Mouse (Mus musculus) stomach, embryonic 16.5 days (tissue): Measurements from ENCODE around the gene Shf. TPM values are rescaled to one million over a fixed set of nuclear protein-coding genes. Genes with fewer than 3 reads are reported as not detected.
A peak's percentile ranks its signal among the peaks of the same experiment; 100 is the strongest.

ENCODE experiments used
- ATAC-seq: fragments of 200-750 bp; cut with Nextera tagmentation; 2 replicates; pipeline ENCODE4 v1.8.0; 2017; ENCODE audit warnings: moderate number of reproducible peaks, moderate TSS enrichment; ENCODE audit not compliant: insufficient read depth, low FRiP score
- H3K27ac ChIP-seq: fragments of 300-500 bp; sonication (generic); 2 replicates; pipeline ENCODE4 v1.5.1; 2014; ENCODE audit warnings: low read length
- H3K27me3 ChIP-seq: fragments of 300-500 bp; sonication (generic); 2 replicates; pipeline ENCODE4 v1.6.1; 2014; ENCODE audit warnings: low read length, control low read depth, mixed read lengths; ENCODE audit not compliant: control insufficient read depth, insufficient read depth
- H3K36me3 ChIP-seq: fragments of 300-500 bp; sonication (generic); 2 replicates; pipeline ENCODE4 v1.6.1; 2014; ENCODE audit warnings: low read length; ENCODE audit not compliant: control insufficient read depth, insufficient read depth
- H3K4me1 ChIP-seq: fragments of 300-500 bp; sonication (generic); 2 replicates; pipeline ENCODE4 v1.6.1; 2014; ENCODE audit warnings: low read length, control low read depth, mixed read lengths; ENCODE audit not compliant: control insufficient read depth, insufficient read depth
- H3K4me2 ChIP-seq: fragments of 300-500 bp; sonication (generic); 2 replicates; pipeline ENCODE4 v1.6.1; 2014; ENCODE audit warnings: low read depth, low read length, mixed read lengths
- H3K4me3 ChIP-seq: fragments of 300-500 bp; sonication (generic); replicated peaks from 2 replicates; pipeline ENCODE4 v1.5.1; 2014; ENCODE audit warnings: mild to moderate bottlenecking, low read length
- H3K9ac ChIP-seq: fragments of 300-500 bp; sonication (generic); 2 replicates; pipeline ENCODE4 v1.6.1; 2014; ENCODE audit warnings: low read length
- H3K9me3 ChIP-seq: fragments of 300-500 bp; sonication (generic); replicated peaks from 2 replicates; pipeline ENCODE4 v1.6.1; 2016; ENCODE audit warnings: low read length, control low read depth; ENCODE audit not compliant: control insufficient read depth
- WGBS: fragments of 180-500 bp; shearing (Covaris S2); extraction: QIAGEN DNeasy Blood & Tissue Kit; methylation state at CpG from one replicate; pipeline ENCODE4 v1.1.7; 2014; 5-methylcytosine and 5-hydroxymethylcytosine counted together
- polyA plus RNA-seq: library from polyadenylated mRNA; unstranded; fragments of >200 nt; fragmentation: Nextera tagmentation; extraction: Ambion mirVana; gene quantifications from 2 replicates; pipeline ENCODE4 v1.2.1, GENCODE M21; 2015

Gene Shf
- polyA plus RNA-seq, 1 experiment from 2014 or later: 2.5 TPM

DNA sequence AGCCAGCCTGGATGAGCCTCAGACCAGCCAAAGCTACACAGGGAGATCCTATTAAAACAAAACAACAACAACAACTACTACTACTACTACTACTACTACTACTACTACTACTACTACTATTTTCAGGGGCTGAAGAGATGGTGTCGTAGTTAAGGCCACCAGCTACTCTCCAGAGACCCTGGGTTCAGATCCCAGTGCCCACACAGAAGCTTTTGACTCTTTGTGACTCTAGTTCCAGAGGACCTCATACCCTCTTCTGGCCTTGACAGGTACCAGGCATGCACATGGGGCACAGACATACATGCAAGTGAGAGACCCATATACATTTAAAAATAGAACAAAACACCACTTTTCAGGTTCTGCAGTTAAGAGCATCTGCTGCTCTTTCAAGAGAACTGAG lies 3.6 kb upstream of the Shf start:
- no peaks in the 10 kb centered on the region for H3K36me3 ChIP-seq
- H3K4me1 ChIP-seq: peaks cover 17% of the 10 kb centered on the region
- WGBS: 81% methylated on average over 1 of the region's 1 CpGs
- ATAC-seq: no peak
- no peak overlapping the region for H3K4me2 ChIP-seq
- H3K27me3 ChIP-seq: no peaks in the 10 kb centered on the region
- no peak overlapping the region for H3K9ac ChIP-seq
- no peak overlapping the region for H3K27ac ChIP-seq
- H3K9me3 ChIP-seq: no peaks in the 10 kb centered on the region
- H3K4me3 ChIP-seq: no peak overlapping the region

DNA sequence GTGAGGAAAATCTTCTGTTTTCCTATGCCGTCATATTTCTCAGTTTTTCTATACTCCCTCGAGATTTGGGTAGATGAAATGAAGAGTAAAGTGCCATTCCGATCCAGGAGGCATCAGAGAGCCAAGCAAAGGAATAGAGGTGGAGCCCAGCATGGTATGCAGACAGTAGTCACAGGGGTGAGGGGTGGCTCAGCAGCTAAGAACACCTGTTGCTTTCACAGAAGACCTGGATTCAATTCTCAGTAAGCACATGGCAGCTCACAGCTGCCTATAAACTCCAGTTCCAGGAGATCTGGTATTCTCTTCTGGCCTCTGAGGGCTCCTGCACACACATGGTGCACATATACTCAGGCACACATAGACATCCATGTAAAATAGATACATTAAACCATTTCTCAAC lies 3.1 kb upstream of the Shf start:
- Histone ChIP-seq H3K9ac (no peak overlapping the region), H3K36me3 (no peaks in the 10 kb centered on the region), H3K4me1 (peaks cover 20% of the 10 kb centered on the region), H3K4me2 (no peak overlapping the region), H3K27ac (no peak overlapping the region), H3K9me3 (no peaks in the 10 kb centered on the region), H3K4me3 (no peak overlapping the region), H3K27me3 (no peaks in the 10 kb centered on the region)
- ATAC-seq: no peak
- WGBS: 58% methylated on average over 3 of the region's 3 CpGs

DNA sequence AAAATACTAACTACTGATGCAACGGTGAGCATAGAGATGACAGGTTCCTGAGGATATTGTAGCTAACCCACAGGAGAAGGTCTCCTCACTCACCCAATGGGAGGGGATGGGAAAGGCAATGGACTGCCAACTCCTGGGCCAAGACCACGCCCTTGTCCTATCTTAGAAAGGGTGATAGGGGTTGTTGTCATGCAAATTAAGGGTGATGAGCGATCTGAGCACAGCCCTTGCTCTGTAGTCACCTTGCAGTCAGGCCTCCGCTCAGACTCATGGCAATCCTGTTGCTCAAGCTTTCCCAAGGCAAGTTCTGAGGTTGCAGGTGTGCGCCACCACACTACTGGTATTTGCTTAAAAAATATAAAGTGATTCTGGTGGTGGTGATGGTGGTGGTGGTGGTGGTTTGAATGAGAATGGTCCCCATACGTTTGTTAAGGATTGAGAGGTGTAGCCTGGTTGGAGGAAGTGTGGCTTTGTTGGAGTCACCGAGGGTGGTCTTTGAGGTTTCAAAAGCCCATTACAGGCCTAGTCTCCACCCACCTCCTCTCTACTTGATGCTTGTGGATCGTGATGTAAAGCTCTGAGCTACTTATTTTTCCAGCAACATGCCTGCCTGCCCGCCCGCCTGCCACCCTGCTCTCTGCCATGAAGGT lies 1.3 kb upstream of the Shf start:
- no peaks in the 10 kb centered on the region for H3K27me3 ChIP-seq
- ATAC-seq: no peak
- H3K27ac ChIP-seq: no peak overlapping the region
- H3K4me3 ChIP-seq: no peak overlapping the region
- no peaks in the 10 kb centered on the region for H3K9me3 ChIP-seq
- 54% methylated on average over 10 of the region's 10 CpGs for WGBS
- H3K4me1 ChIP-seq: peaks cover 24% of the 10 kb centered on the region
- no peaks in the 10 kb centered on the region for H3K36me3 ChIP-seq
- no peak overlapping the region for H3K4me2 ChIP-seq
- no peak overlapping the region for H3K9ac ChIP-seq

GRCm38 (mm10) chr2:122368081-122368971 lies 636 bp downstream of the Shf start:
- H3K4me3 ChIP-seq: peak overlapping the region; percentile 85
- WGBS: 3% methylated on average over 38 of the region's 55 CpGs
- H3K36me3 ChIP-seq: no peaks in the 10 kb centered on the region
- H3K27ac ChIP-seq: peak overlapping the region; percentile 55
- peaks cover 20% of the 10 kb centered on the region for H3K4me1 ChIP-seq
- H3K27me3 ChIP-seq: no peaks in the 10 kb centered on the region
- peak overlapping the region; percentile 92 for H3K9ac ChIP-seq
- peak; percentile 70 for ATAC-seq
- peak overlapping the region; percentile 90 for H3K4me2 ChIP-seq
- no peaks in the 10 kb centered on the region for H3K9me3 ChIP-seq

DNA sequence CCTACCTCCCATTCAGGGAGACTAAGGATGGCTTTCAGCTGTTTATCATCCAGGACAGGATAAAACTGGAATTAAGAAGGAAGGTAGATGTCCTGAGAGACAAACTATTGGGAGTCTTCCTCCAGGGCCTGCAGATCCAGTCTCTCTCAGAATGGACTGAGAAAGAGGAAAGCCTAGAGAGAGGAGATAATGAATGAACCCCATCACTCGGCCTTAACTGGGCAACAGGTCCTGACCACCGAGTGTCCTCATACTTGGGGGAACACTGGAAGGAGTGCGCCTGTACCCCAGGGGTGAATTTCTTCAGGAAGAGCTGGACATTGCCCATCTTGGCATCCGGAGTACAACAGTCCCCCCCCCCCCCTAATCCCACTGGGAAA lies 1.3 kb downstream of the Shf start:
- no peaks in the 10 kb centered on the region for H3K9me3 ChIP-seq
- 20% methylated on average over 4 of the region's 4 CpGs for WGBS
- peak overlapping the region; percentile 92 for H3K9ac ChIP-seq
- H3K36me3 ChIP-seq: no peaks in the 10 kb centered on the region
- H3K27me3 ChIP-seq: no peaks in the 10 kb centered on the region
- H3K4me2 ChIP-seq: peak overlapping the region; percentile 90
- H3K4me3 ChIP-seq: peak overlapping the region; percentile 85
- H3K27ac ChIP-seq: no peak overlapping the region
- ATAC-seq: no peak
- H3K4me1 ChIP-seq: peaks cover 20% of the 10 kb centered on the region

- 54% methylated on average over 4 of the region's 4 CpGs for WGBS
- H3K4me1 ChIP-seq: peaks cover 20% of the 10 kb centered on the region
- no peak overlapping the region for H3K27ac ChIP-seq
- no peaks in the 10 kb centered on the region for H3K36me3 ChIP-seq
- H3K4me3 ChIP-seq: peak overlapping the region; percentile 85; the same call in 1 of the 2 replicates
- H3K9me3 ChIP-seq: no peaks in the 10 kb centered on the region
- H3K9ac ChIP-seq: no peak overlapping the region
- no peak for ATAC-seq
- H3K27me3 ChIP-seq: no peaks in the 10 kb centered on the region
- peak overlapping the region; percentile 90 for H3K4me2 ChIP-seq
Measured at GRCm38 (mm10) chr2:122367181-122367580, 1.8 kb downstream of the Shf start.

DNA sequence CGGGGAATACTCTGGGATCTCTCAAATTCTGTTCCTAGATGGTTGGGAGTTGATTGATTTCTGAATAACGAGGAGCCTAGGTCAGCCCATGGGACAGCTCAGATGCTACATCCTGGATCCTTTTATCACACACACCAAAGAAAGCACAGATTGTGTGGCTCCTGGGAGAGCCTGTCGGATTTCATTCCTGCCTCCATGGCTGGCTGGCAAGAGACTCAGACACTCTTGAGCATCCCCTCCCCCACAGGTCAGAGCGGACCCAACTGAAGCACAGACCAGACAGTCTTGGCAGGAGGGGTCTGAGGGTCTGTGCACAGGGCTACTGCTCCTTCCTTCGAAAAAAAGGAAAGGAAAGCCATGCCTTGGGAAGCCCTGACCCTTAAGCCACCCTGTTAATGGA lies 2.3 kb downstream of the Shf start:
- Histone ChIP-seq H3K4me1 (peaks cover 20% of the 10 kb centered on the region), H3K9me3 (no peaks in the 10 kb centered on the region), H3K4me3 (no peak overlapping the region), H3K27me3 (no peaks in the 10 kb centered on the region), H3K36me3 (no peaks in the 10 kb centered on the region), H3K9ac (no peak overlapping the region), H3K27ac (no peak overlapping the region), H3K4me2 (peak overlapping the region; percentile 90)
- ATAC-seq: no peak
- WGBS: 60% methylated on average over 5 of the region's 5 CpGs

DNA sequence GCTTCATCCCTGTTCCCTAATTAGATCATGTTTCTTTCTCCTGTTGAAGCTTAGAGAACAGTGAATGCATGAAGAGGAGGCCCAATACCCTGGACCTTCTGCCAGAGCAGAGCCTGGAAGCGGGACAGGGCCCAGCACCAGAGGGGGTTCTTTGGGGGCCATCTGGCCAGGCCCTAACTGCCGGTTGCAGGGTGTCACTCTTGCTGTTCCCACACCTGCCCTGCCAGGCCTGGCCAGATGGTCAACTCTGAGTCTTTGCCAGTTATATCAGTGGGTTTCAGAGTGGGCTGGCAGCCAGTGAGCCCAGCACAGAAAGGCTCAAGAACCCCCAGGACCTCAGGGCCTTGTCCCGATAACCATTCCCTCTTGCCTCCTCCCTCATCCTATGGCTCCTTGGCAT lies 2.9 kb downstream of the Shf start:
- Histone ChIP-seq H3K9ac (no peak overlapping the region), H3K27ac (no peak overlapping the region), H3K4me3 (no peak overlapping the region), H3K4me2 (no peak overlapping the region), H3K36me3 (no peaks in the 10 kb centered on the region), H3K27me3 (no peaks in the 10 kb centered on the region), H3K9me3 (no peaks in the 10 kb centered on the region), H3K4me1 (peaks cover 20% of the 10 kb centered on the region)
- no peak for ATAC-seq
- 80% methylated on average over 3 of the region's 3 CpGs for WGBS

DNA sequence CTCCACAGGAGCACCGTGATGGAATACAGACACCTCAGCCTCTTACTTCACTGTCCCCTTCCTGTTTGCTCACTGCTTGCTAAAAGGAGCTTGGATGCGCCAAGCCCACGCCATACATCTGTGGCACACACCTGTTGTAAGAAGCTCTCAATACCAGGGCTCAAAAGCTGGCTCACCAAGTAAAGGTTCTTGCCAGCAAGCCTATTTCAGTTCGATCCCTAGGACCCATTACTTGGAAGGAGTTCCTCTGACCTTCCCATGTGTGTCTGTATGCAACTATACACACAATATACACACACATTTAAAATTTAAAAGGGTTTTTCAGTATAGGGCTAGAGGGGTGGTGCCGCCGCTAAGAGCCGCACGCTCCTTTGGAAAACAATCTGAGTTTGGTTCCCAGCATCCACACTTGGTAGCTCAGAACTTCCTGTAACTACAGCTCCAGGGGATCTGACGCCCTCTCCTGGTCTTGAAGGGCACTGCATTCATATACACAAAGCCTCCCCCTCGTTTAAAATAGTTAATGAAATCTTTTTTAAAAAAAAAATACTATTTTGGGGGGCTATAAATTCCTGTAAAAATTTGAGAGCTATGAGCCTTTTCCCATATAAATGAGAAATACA lies 3.6 kb downstream of the Shf start:
- H3K9ac ChIP-seq: no peak overlapping the region
- no peak overlapping the region for H3K4me3 ChIP-seq
- ATAC-seq: no peak
- H3K9me3 ChIP-seq: no peaks in the 10 kb centered on the region
- peaks cover 20% of the 10 kb centered on the region for H3K4me1 ChIP-seq
- no peaks in the 10 kb centered on the region for H3K36me3 ChIP-seq
- H3K27ac ChIP-seq: no peak overlapping the region
- no peak overlapping the region for H3K4me2 ChIP-seq
- WGBS: 86% methylated on average over 10 of the region's 10 CpGs
- no peaks in the 10 kb centered on the region for H3K27me3 ChIP-seq
